Mouse (Mus musculus): Measurements from ENCODE around the gene Mosmo.

The Mosmo gene

GRCm38 (mm10) chr7:120685227-120685626, 7.8 kb downstream of the Mosmo start:
- TF ChIP-seq GATA4 (IDR thresholded peaks at IDR 0.05; ENCODE audit: insufficient replicate concordance, low read length): no peak

DNA sequence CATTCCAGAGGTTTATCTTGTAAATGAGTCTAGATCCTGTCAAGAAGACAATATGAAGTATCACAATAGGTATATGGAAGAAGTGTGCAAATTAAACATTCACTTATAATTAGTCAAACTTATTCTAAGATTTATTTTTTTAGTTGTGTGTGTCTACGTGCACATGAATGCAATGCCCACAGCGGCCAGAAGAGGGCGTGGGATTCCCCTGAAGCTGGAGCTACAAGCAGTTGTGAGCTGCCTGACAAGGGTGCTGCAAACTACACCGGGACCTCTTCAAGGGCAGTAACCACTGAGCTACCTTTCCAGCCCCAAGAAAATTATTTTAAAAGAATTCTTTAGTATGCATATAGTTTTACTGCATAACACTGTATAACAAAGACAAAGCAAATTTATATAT, 13.2 kb downstream of the Mosmo start:
- no peak for TF ChIP-seq GATA4 (IDR thresholded peaks at IDR 0.05; ENCODE audit: insufficient replicate concordance, low read length)

DNA sequence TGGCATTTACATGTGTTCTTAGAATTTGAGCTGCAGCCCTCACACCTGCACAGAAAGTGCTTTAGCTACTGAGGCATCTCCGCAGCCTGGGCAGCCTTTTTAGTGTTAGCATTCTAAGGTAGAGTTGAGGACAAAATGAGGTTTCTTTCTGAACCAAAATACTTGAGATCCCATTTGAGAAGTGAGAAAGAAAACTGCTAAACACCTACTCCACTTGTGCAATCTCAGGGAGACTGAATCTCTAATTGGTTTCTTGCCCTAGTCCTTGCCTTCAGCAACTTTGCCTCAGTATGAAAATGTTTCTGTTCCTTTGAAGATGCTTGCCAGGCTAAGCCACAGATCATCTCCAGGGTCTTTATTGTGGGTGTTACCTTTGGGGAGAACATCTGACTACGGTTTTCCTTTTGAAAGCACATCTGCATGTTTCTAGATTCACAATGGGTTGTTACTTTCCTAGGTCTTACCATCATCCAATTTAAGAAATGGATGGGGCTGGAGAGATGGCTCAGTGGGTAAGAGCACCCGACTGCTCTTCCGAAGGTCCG, 16.5 kb downstream of the Mosmo start:
- TF ChIP-seq GATA4 (IDR thresholded peaks at IDR 0.05; ENCODE audit: insufficient replicate concordance, low read length): no peak

DNA sequence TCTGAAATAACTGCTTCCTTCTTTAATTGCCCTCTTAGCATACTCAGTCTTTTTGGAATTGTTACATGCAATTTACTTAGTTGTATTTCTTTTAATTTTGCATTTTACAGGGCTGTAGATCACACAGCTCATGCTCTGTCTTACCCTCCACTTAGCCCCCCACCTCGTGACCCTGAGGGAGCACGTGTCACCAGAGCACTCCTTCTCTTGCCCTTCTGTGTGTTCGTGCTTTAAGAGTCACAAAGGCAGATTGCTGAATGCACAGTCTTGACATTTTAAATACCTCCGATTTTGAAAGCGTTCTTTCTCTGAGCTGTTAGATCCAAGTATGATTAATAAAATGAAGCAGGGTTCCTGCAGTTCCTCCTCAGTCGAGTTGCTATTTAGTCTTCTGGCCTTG, 17.8 kb downstream of the Mosmo start:
- no peak for TF ChIP-seq GATA4 (IDR thresholded peaks at IDR 0.05; ENCODE audit: insufficient replicate concordance, low read length)

- no peak for TF ChIP-seq GATA4 (IDR thresholded peaks at IDR 0.05; ENCODE audit: insufficient replicate concordance, low read length)
Measured at GRCm38 (mm10) chr7:120695641-120696040, 18.2 kb downstream of the Mosmo start.

- TF ChIP-seq GATA4 (IDR thresholded peaks at IDR 0.05; ENCODE audit: insufficient replicate concordance, low read length): no peak
Measured at GRCm38 (mm10) chr7:120696331-120696730, 18.9 kb downstream of the Mosmo start.

- no peak for TF ChIP-seq GATA4 (IDR thresholded peaks at IDR 0.05; ENCODE audit: insufficient replicate concordance, low read length)
Measured at GRCm38 (mm10) chr7:120699586-120699985, 22.2 kb downstream of the Mosmo start.

GRCm38 (mm10) chr7:120703888-120704287, 26.5 kb downstream of the Mosmo start:
- peak; percentile 50; the same call in 1 of the 2 replicates for TF ChIP-seq GATA4 (IDR thresholded peaks at IDR 0.05; ENCODE audit: insufficient replicate concordance, low read length)

GRCm38 (mm10) chr7:120712071-120712470, 34.7 kb downstream of the Mosmo start:
- TF ChIP-seq GATA4 (IDR thresholded peaks at IDR 0.05; ENCODE audit: insufficient replicate concordance, low read length): no peak

DNA sequence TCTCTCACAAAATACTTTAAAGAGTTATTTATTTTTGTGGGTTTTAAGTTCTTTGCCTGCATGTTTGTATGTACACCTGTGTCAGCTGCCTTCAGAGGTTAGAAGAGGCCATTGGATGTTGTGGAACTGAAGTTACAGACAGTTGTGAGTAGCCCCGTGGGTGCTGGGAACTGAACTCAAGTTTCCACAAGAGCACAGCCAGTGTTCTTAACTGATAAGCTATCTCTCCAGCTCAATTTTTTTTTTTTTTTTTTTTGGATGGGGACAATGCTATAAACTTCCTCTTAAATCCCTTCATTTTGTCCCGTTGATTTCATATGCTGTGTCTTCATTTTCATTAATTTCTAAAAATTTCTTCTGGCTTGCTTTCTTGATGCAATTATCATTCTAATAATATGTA, 35.8 kb downstream of the Mosmo start:
- TF ChIP-seq GATA4 (IDR thresholded peaks at IDR 0.05; ENCODE audit: insufficient replicate concordance, low read length): no peak

DNA sequence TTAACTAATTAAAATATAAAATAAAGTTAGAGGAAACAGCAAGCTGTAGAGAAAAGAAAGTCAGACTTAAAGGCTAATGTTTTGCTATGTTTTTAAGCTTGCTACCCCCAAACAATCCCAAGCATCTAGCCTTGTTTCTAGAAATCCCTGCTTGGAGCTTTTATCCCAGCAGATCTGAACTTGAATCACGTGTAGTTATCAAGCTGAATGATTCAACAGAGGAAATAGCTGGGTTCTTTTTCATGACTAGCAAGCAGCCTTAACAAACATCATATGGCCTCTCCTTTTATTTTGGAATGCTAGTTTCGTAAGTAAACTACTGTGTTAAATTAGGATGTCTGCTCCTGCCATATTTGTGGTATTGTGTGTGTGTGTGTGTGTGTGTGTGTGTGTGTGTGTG, 39.8 kb downstream of the Mosmo start:
- TF ChIP-seq GATA4 (IDR thresholded peaks at IDR 0.05; ENCODE audit: insufficient replicate concordance, low read length): no peak

DNA sequence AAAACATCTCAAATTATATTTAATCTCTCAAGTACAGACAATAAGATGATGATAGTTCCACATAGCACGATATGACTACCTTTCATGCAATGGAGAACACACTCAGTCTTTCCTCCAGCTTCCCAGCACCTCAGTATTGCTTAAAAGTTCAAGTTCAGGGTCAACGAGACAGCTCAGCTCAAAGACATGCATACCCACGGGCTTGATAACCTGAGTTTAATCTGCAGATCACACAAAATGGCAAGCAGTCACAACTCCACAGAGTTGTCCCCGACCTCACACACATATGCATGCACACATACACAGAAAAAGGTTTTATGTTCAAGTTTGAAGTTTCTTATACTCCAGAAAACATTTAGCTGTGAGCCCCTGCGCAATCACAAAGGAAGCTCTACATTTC, 43.6 kb downstream of the Mosmo start:
- TF ChIP-seq GATA4 (IDR thresholded peaks at IDR 0.05; ENCODE audit: insufficient replicate concordance, low read length): no peak

GRCm38 (mm10) chr7:120721456-120721855, 44.0 kb downstream of the Mosmo start:
- TF ChIP-seq GATA4 (IDR thresholded peaks at IDR 0.05; ENCODE audit: insufficient replicate concordance, low read length): no peak

GRCm38 (mm10) chr7:120722063-120722462, 44.6 kb downstream of the Mosmo start:
- no peak for TF ChIP-seq GATA4 (IDR thresholded peaks at IDR 0.05; ENCODE audit: insufficient replicate concordance, low read length)

GRCm38 (mm10) chr7:120722839-120723278, 45.4 kb downstream of the Mosmo start:
- TF ChIP-seq GATA4 (IDR thresholded peaks at IDR 0.05; ENCODE audit: insufficient replicate concordance, low read length): no peak

- TF ChIP-seq GATA4 (IDR thresholded peaks at IDR 0.05; ENCODE audit: insufficient replicate concordance, low read length): no peak
Measured at GRCm38 (mm10) chr7:120727581-120727980, 50.2 kb downstream of the Mosmo start.

DNA sequence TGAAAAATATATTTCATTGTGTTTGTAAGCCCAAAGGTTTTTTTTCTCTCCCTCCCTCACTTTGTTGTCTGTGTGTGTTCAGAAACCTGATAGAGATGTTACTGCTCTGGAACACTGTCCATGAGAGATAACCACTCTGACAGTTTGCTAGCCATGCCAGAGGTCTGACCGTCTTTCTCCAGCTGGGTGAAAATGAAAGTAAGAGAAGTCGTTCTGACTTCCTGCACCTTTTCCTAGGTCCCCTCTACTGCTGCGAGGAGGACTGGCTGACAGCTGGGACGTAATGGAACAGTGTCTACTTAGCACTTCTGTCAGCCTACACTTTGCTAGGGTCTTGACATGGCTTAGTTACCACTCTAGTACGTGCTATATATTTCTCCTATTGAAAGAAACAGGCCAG, 52.2 kb downstream of the Mosmo start:
- TF ChIP-seq GATA4 (IDR thresholded peaks at IDR 0.05; ENCODE audit: insufficient replicate concordance, low read length): no peak; the same call in 1 of the 2 replicates

Data from liver, adult (tissue).